8 mouse cellular contexts compared by ENCODE assay signal in the genomic region with DNA sequence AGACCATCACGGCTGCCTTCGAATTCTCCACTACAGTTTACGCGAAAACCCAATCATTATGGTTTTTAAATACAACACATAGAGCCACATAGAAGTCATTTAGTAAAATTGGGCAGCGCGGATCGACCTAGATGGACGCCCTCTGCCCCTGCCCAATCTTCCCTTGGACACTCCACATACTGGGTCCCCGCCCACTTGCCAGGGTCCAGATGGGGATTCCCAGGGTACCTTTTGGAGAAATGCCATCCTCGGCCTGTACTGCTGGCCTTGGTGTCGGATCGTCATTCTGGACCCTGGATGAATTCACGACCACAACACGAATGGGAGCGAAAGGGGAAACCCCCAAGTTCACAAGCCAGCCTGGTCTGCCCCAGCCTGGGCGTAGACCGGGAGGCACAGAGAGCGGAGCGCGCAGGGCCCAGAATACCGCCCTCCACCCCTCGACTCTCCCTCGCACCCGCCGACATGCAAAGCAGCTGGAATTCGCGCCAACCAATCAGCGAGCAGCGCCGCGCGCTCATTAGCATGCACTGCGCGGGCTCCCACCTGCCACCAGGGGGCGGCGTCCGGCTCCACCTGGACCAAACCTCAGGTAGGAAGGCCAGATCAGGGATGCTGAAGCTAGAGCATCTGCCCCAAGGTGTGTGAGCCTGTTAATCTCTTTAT. TPM values are rescaled to one million over a fixed set of nuclear protein-coding genes. Genes with fewer than 3 reads are reported as not detected.
DNase-seq lines count a peak whose midpoint lies in the region; ATAC-seq lines count a peak whose summit lies in the region.

A gene (minus strand): TSS at position 420 of the 666 bp plus-strand sequence.

- peak within 1 kb of the TSS; percentile 83 for H3K4me2 ChIP-seq in intestine, embryonic 14.5 days (ENCODE audit: low read length)

- H3K9ac ChIP-seq in intestine, embryonic 14.5 days (ENCODE audit: low read length), result peak within 1 kb of the TSS; percentile 47; the same call in 1 of the 2 replicates

- H3K4me1 ChIP-seq in intestine, embryonic 14.5 days (replicated peaks; ENCODE audit: control insufficient read depth, insufficient read depth, low read length), result peaks cover 5% of the 10 kb centered on the region; the same call in 1 of the 2 replicates

- H3K27me3 ChIP-seq in intestine, embryonic 14.5 days (replicated peaks; ENCODE audit: control insufficient read depth, insufficient read depth, low read length), result no peaks in the 10 kb centered on the region

- no peaks in the 10 kb centered on the region for H3K9me3 ChIP-seq in intestine, embryonic 14.5 days (ENCODE audit: control insufficient read depth, low read length)

- intact Hi-C loops in gastrocnemius, postnatal 36 days (cut with DNase I), result no loop called here
- intact Hi-C loops in left cerebral cortex, postnatal 10 days (cut with DNase I), result loop anchor here (5.0 kb wide), 1 partner anchor 51 kb away; no protein-coding TSS in a partner anchor

- peak; percentile 94 for DNase-seq in adrenal gland, postnatal 10 days
- peak; percentile 85 for DNase-seq in embryo, embryonic 9.5 days (ENCODE audit: extremely low spot score)
- peak; percentile 78 to 88 for DNase-seq in gastrocnemius, postnatal 36 days
- peak; percentile 95 for DNase-seq in intestine, embryonic 14.5 days (ENCODE audit: low spot score)
- DNase-seq in left cerebral cortex, postnatal 10 days (ENCODE audit: extremely low spot score in 1 of 2, low spot score in 2 of 2), result peak; percentile 89 to 94
- DNase-seq in right cerebral cortex, postnatal 14 days, result peak; percentile 93
- peak; percentile 92 for DNase-seq in urinary bladder, postnatal 25 days (ENCODE audit: low spot score)

- peak within 1 kb of the TSS; percentile 38 for H3K4me3 ChIP-seq in intestine, embryonic 14.5 days (ENCODE audit: low read depth, low read length)

- WGBS in intestine, embryonic 14.5 days, result 4% methylated on average over 37 of the region's 37 CpGs

- no peaks in the 10 kb centered on the region for H3K36me3 ChIP-seq in intestine, embryonic 14.5 days (ENCODE audit: control insufficient read depth, insufficient read depth, low read length)

- no peak within 1 kb of the TSS for H3K27ac ChIP-seq in intestine, embryonic 14.5 days (ENCODE audit: low read depth)

- ATAC-seq in intestine, embryonic 14.5 days (replicated peaks; ENCODE audit: low FRiP score, low TSS enrichment, low read depth), result peak; percentile 97
- peak; percentile 99 for ATAC-seq in megakaryocyte-erythroid progenitor cell, adult 5-6 weeks (replicated peaks; ENCODE audit: low FRiP score, low TSS enrichment, poor library complexity, severe bottlenecking)

RNA-seq across cellular contexts. Expression of the gene that starts here (rescaled TPM):
- total RNA-seq in adrenal gland, postnatal 10 days (2021), result 1 to 10 TPM; 5.3 to 7.8 TPM
- total RNA-seq in gastrocnemius, postnatal 36 days (2021), result not detected
- polyA plus RNA-seq in intestine, embryonic 14.5 days (2014; fragmentation: Nextera tagmentation; extraction: Ambion mirVana), result 4.7 and 5.0 TPM in 2 replicates
- total RNA-seq in left cerebral cortex, postnatal 10 days (2021), result 10 to 100 TPM; 27.5 to 41.7 TPM
- 0.24 TPM in 1 of 2 replicates, not detected in the other for total RNA-seq in megakaryocyte-erythroid progenitor cell, adult 5-6 weeks (2014; fragmentation: Nextera tagmentation)
- total RNA-seq in megakaryocyte-erythroid progenitor cell, adult 5-6 weeks (2017), result not detected in 2 replicates

Comparison
In these comparisons a context has a peak if more than half of its experiments do, and no peak if none do; other contexts are left out.
1. RNA of the gene that starts here (total RNA-seq): 27.5 to 41.7 TPM in left cerebral cortex, postnatal 10 days and 5.3 to 7.8 TPM in adrenal gland, postnatal 10 days; 0.24 TPM in megakaryocyte-erythroid progenitor cell, adult 5-6 weeks and not detected in gastrocnemius, postnatal 36 days; every median in the first group is over 4 times any median in the second.
2. Peak in DNase-seq in gastrocnemius, postnatal 36 days; RNA of the gene not detected or under 1 TPM.
3. Peak in ATAC-seq in megakaryocyte-erythroid progenitor cell, adult 5-6 weeks; RNA of the gene not detected or under 1 TPM.
4. Peak in every context shown above with its lines, with median percentiles within 50 percentile points of each other: DNase-seq.